Mouse (Mus musculus) megakaryocyte, embryonic 14.5 days (primary cell): ENCODE results near the gene Aes. TPM values are rescaled to one million over a fixed set of nuclear protein-coding genes. Genes with fewer than 3 reads are reported as not detected.

Experiments used
- H3K27me3 ChIP-seq: replicated peaks from 2 replicates; pipeline ENCODE3; 2012; ENCODE audit warnings: inconsistent platforms
- H3K36me3 ChIP-seq: replicated peaks from 2 replicates; pipeline ENCODE3; 2012; ENCODE audit warnings: low read length, inconsistent platforms, mixed read lengths
- H3K4me1 ChIP-seq: 2 replicates; pipeline ENCODE4 v1.6.1; 2012; ENCODE audit warnings: inconsistent platforms
- H3K4me3 ChIP-seq: replicated peaks from 2 replicates; pipeline ENCODE3; 2012; ENCODE audit warnings: moderate library complexity, mild to moderate bottlenecking, inconsistent platforms
- H3K9me3 ChIP-seq: 2 replicates; pipeline ENCODE4 v1.6.1; 2012; ENCODE audit warnings: inconsistent platforms
- FLI1 ChIP-seq: IDR thresholded peaks from 2 replicates; pipeline ENCODE4 v1.6.1; 2012; ENCODE audit warnings: low read length, inconsistent platforms, mixed read lengths
- GATA1 ChIP-seq: IDR thresholded peaks from 3 replicates; pipeline ENCODE4 v1.6.1; 2012; ENCODE audit warnings: mixed read lengths, low read length, inconsistent platforms, borderline replicate concordance
- polyA plus RNA-seq: library from polyadenylated mRNA; stranded (reverse); fragments of >175 nt; gene quantifications from 2 replicates; pipeline ENCODE4 v1.2.3, GENCODE M21; 2012; ENCODE audit warnings: low replicate concordance; ENCODE audit not compliant: insufficient read depth

Aes gene
- polyA plus RNA-seq, 1 experiment, result 2,412 TPM

DNA sequence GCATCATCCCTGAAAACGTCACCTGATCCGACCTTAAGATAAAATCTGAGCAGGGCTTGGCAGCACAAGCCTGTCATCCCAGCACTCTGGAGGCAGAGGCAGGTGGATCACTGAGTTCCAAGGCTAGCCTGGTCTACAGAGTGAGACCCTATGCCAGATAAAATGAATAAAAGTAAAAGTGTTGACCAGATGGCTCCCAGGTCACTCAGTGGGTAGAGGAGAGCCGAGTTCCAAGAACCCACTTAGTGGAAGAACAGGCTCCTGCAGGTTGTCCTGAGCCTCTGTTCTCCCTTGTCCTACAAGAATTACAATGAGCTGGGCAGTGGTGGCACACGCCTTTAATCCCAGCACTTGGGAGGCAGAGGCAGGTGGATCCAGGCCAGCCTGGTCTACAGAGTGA, 33.9 kb downstream of the Aes start:
- TF ChIP-seq FLI1 (no peak), GATA1 (no peak)
- Histone ChIP-seq H3K27me3 (peaks cover 15% of the 10 kb centered on the region), H3K9me3 (no peaks in the 10 kb centered on the region), H3K4me1 (peaks cover 52% of the 10 kb centered on the region), H3K36me3 (peaks cover 78% of the 10 kb centered on the region), H3K4me3 (no peak overlapping the region)

DNA sequence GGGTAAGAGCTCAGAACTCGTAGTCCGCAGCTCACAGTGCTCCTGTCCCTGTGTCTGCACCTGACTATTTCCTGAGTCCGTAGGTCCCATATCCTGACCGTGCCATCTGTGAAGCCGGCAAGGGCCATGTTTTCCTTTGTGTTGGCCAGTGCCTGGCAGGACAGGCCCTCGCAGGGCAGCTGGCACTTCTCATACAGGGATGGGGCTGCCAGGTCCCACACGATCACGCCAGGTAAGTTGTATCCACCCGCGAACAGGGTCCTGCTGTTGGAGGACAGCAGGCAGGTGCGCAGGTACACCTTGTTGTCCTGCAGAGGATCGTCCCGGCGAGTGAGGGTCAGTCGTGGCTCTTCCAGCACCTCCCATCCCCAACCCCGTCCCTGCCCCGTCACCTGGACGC, 34.6 kb downstream of the Aes start:
- TF ChIP-seq FLI1 (no peak), GATA1 (no peak)
- Histone ChIP-seq H3K4me3 (peak overlapping the region; percentile 20), H3K9me3 (no peaks in the 10 kb centered on the region), H3K27me3 (peaks cover 15% of the 10 kb centered on the region), H3K36me3 (peaks cover 71% of the 10 kb centered on the region), H3K4me1 (peaks cover 52% of the 10 kb centered on the region)

GRCm38 (mm10) chr10:81595599-81595998, 36.3 kb downstream of the Aes start:
- Histone ChIP-seq H3K4me1 (peaks cover 63% of the 10 kb centered on the region), H3K4me3 (no peak overlapping the region), H3K9me3 (no peaks in the 10 kb centered on the region), H3K27me3 (peaks cover 15% of the 10 kb centered on the region), H3K36me3 (peaks cover 56% of the 10 kb centered on the region)
- TF ChIP-seq FLI1, result no peak
- TF ChIP-seq GATA1, result no peak

DNA sequence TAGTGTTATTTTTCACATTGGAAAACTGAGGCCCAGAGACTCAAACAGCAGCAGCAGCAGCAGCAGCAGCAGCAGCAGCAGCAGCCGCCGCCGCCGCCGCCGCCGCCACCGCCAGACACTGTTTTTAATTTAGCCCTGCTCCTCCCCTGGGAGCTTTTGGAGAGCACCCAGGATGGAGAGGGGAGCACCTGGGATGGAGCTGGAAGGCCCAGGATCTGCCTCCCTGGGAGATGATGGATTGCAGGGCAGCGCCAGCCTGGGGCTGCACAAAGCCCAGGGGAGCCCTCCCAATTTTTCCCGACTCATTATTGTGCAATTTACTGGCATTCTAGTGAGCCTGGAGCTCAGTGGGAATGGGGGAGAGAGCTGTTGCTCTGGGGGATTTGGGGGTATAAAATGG, 37.3 kb downstream of the Aes start:
- TF ChIP-seq GATA1, result no peak
- no peak for TF ChIP-seq FLI1
- Histone ChIP-seq H3K9me3 (no peaks in the 10 kb centered on the region), H3K4me1 (peaks cover 73% of the 10 kb centered on the region), H3K4me3 (peak overlapping the region; percentile 90), H3K36me3 (peaks cover 46% of the 10 kb centered on the region), H3K27me3 (peaks cover 12% of the 10 kb centered on the region)

GRCm38 (mm10) chr10:81597137-81597950, 38.1 kb downstream of the Aes start:
- Histone ChIP-seq H3K36me3 (peaks cover 38% of the 10 kb centered on the region), H3K4me1 (peaks cover 79% of the 10 kb centered on the region), H3K27me3 (peaks cover 10% of the 10 kb centered on the region), H3K4me3 (peak overlapping the region; percentile 90), H3K9me3 (no peaks in the 10 kb centered on the region)
- TF ChIP-seq GATA1, result no peak
- TF ChIP-seq FLI1, result no peak

GRCm38 (mm10) chr10:81598342-81598741, 39.1 kb downstream of the Aes start:
- Histone ChIP-seq H3K36me3 (peaks cover 28% of the 10 kb centered on the region), H3K27me3 (peaks cover 7% of the 10 kb centered on the region), H3K9me3 (no peaks in the 10 kb centered on the region), H3K4me3 (no peak overlapping the region), H3K4me1 (peaks cover 88% of the 10 kb centered on the region)
- TF ChIP-seq GATA1 (no peak), FLI1 (no peak)

DNA sequence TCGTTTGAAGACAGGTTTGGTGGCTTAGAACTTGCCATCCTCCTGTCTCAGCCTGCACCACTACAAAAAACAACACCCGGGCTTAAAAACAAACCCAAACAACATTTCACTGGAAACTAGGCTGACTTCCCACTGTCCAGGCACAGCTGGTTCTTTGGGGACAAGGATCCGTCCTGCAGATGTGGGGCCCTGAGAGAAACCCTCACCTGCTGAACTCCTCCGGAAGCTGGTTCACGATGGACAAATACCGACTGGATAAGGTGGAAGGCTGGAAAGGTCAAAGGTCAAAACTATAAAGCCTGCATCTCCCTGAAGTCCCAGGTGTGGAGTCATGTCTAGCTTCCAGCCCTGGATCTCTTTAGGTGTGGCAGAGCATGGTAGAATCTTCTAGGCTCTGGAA, 39.6 kb downstream of the Aes start:
- H3K36me3 ChIP-seq, result peaks cover 23% of the 10 kb centered on the region
- H3K27me3 ChIP-seq, result peaks cover 5% of the 10 kb centered on the region
- no peak overlapping the region for H3K4me3 ChIP-seq
- H3K9me3 ChIP-seq, result no peaks in the 10 kb centered on the region
- peaks cover 87% of the 10 kb centered on the region for H3K4me1 ChIP-seq
- no peak for TF ChIP-seq GATA1
- no peak for TF ChIP-seq FLI1

GRCm38 (mm10) chr10:81599630-81600029, 40.3 kb downstream of the Aes start:
- H3K4me1 ChIP-seq, result peaks cover 91% of the 10 kb centered on the region
- H3K36me3 ChIP-seq, result peaks cover 16% of the 10 kb centered on the region
- no peaks in the 10 kb centered on the region for H3K27me3 ChIP-seq
- H3K9me3 ChIP-seq, result no peaks in the 10 kb centered on the region
- no peak overlapping the region for H3K4me3 ChIP-seq
- no peak for TF ChIP-seq GATA1
- TF ChIP-seq FLI1, result no peak

GRCm38 (mm10) chr10:81600096-81600495, 40.8 kb downstream of the Aes start:
- H3K4me1 ChIP-seq, result peaks cover 92% of the 10 kb centered on the region
- no peaks in the 10 kb centered on the region for H3K27me3 ChIP-seq

DNA sequence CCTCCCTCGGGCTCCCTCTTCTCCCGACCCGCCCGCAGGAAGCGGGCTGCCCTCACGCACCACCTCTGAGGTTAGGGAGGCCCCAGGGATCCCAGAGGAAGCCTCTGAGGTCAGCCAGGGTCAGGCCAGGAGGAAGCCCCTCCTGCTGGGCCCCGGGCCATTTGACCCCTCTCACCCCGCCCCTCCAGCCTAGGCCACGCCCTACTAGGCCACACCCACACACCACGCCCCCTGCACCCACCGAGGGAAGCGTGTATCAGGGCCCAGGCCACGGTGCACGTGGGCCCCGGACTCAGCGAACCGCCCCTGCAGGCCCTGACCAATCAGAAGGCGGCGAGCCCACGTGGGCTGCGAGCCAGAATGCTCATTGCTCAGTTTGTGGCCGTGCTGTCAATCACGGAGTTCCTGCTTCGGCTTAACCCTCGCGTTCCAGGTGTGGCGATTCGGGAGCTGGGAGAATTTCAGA, 41.5 kb downstream of the Aes start, which contains the start of gene Tle6:
TSS of gene Tle6 (minus strand) at position 336 of the 466 bp plus-strand sequence.
- H3K27me3 ChIP-seq, result no peaks in the 10 kb centered on the region
- TF ChIP-seq FLI1 (no peak), GATA1 (no peak)
- H3K9me3 ChIP-seq, result no peaks in the 10 kb centered on the region
- H3K4me3 ChIP-seq, result peak within 1 kb of the TSS; percentile 93
- peaks cover 4% of the 10 kb centered on the region for H3K36me3 ChIP-seq
- H3K4me1 ChIP-seq, result peaks cover 91% of the 10 kb centered on the region

More at GRCm38 (mm10) chr10:81600096-81600495, 40.8 kb downstream of the Aes start:
- no peak for TF ChIP-seq FLI1
- TF ChIP-seq GATA1, result no peak
- Histone ChIP-seq H3K36me3 (peaks cover 11% of the 10 kb centered on the region), H3K4me3 (no peak overlapping the region), H3K9me3 (no peaks in the 10 kb centered on the region)
